Mouse (Mus musculus): ENCODE measurements around the gene Nqo2. TPM values are rescaled to one million over a fixed set of nuclear protein-coding genes. Genes with fewer than 3 reads are reported as not detected.

The Nqo2 gene
- polyA plus RNA-seq, 1 experiment from 2014 or later = 16.7 TPM

- H3K4me1 ChIP-seq (replicated peaks; ENCODE audit: control insufficient read depth, insufficient read depth, low read length) = no peaks in the 10 kb centered on the region
- no peak overlapping the region for H3K9ac ChIP-seq (ENCODE audit: low read length)
- no peaks in the 10 kb centered on the region for H3K36me3 ChIP-seq (ENCODE audit: control insufficient read depth, insufficient read depth, low read length)
- no peaks in the 10 kb centered on the region for H3K9me3 ChIP-seq (ENCODE audit: control insufficient read depth, low read length)
- DNase-seq (ENCODE audit: low spot score) (no peak), ATAC-seq (replicated peaks; ENCODE audit: low FRiP score) (no peak)
- H3K27ac ChIP-seq (ENCODE audit: low read depth, low read length) = no peak overlapping the region
- 96% methylated on average over 9 of the region's 9 CpGs for WGBS
- no peaks in the 10 kb centered on the region for H3K27me3 ChIP-seq (ENCODE audit: control insufficient read depth, insufficient read depth, low read length)
- no peak overlapping the region for H3K4me3 ChIP-seq (ENCODE audit: low read depth, low read length)
- H3K4me2 ChIP-seq (ENCODE audit: low read depth, low read length, severe bottlenecking) = no peak overlapping the region
Measured at GRCm38 (mm10) chr13:34016927-34017569, 52.6 kb downstream of the Nqo2 start.

GRCm38 (mm10) chr13:34018521-34018920, 54.0 kb downstream of the Nqo2 start:
- no peak for ATAC-seq (replicated peaks; ENCODE audit: low FRiP score)
- Histone ChIP-seq H3K9ac (ENCODE audit: low read length) (no peak overlapping the region), H3K4me3 (ENCODE audit: low read depth, low read length) (no peak overlapping the region), H3K36me3 (ENCODE audit: control insufficient read depth, insufficient read depth, low read length) (no peaks in the 10 kb centered on the region), H3K27me3 (ENCODE audit: control insufficient read depth, insufficient read depth, low read length) (no peaks in the 10 kb centered on the region), H3K4me2 (ENCODE audit: low read depth, low read length, severe bottlenecking) (no peak overlapping the region), H3K27ac (ENCODE audit: low read depth, low read length) (no peak overlapping the region), H3K4me1 (replicated peaks; ENCODE audit: control insufficient read depth, insufficient read depth, low read length) (no peaks in the 10 kb centered on the region), H3K9me3 (ENCODE audit: control insufficient read depth, low read length) (no peaks in the 10 kb centered on the region)
- no peak for DNase-seq (ENCODE audit: low spot score)
- 89% methylated on average over 1 of the region's 1 CpGs for WGBS

GRCm38 (mm10) chr13:34021998-34022397, 57.5 kb downstream of the Nqo2 start:
- Histone ChIP-seq H3K27me3 (ENCODE audit: control insufficient read depth, insufficient read depth, low read length) (no peaks in the 10 kb centered on the region), H3K4me1 (replicated peaks; ENCODE audit: control insufficient read depth, insufficient read depth, low read length) (no peaks in the 10 kb centered on the region), H3K9ac (ENCODE audit: low read length) (no peak overlapping the region), H3K36me3 (ENCODE audit: control insufficient read depth, insufficient read depth, low read length) (no peaks in the 10 kb centered on the region), H3K4me3 (ENCODE audit: low read depth, low read length) (no peak overlapping the region), H3K4me2 (ENCODE audit: low read depth, low read length, severe bottlenecking) (no peak overlapping the region), H3K27ac (ENCODE audit: low read depth, low read length) (no peak overlapping the region), H3K9me3 (ENCODE audit: control insufficient read depth, low read length) (no peaks in the 10 kb centered on the region)
- ATAC-seq (replicated peaks; ENCODE audit: low FRiP score) = no peak
- DNase-seq (ENCODE audit: low spot score) = no peak
- WGBS = 90% methylated on average over 2 of the region's 2 CpGs

- WGBS = 69% methylated on average over 2 of the region's 2 CpGs
- Histone ChIP-seq H3K4me1 (replicated peaks; ENCODE audit: control insufficient read depth, insufficient read depth, low read length) (peaks cover 3% of the 10 kb centered on the region; the same call in 1 of the 2 replicates), H3K9me3 (ENCODE audit: control insufficient read depth, low read length) (no peaks in the 10 kb centered on the region), H3K4me3 (ENCODE audit: low read depth, low read length) (no peak overlapping the region), H3K27me3 (ENCODE audit: control insufficient read depth, insufficient read depth, low read length) (no peaks in the 10 kb centered on the region), H3K36me3 (ENCODE audit: control insufficient read depth, insufficient read depth, low read length) (peaks cover 3% of the 10 kb centered on the region; the same call in 1 of the 2 replicates), H3K4me2 (ENCODE audit: low read depth, low read length, severe bottlenecking) (no peak overlapping the region), H3K27ac (ENCODE audit: low read depth, low read length) (no peak overlapping the region), H3K9ac (ENCODE audit: low read length) (no peak overlapping the region)
- DNase-seq (ENCODE audit: low spot score) (no peak), ATAC-seq (replicated peaks; ENCODE audit: low FRiP score) (no peak)
Measured at GRCm38 (mm10) chr13:34032041-34032440, 67.6 kb downstream of the Nqo2 start.

- no peaks in the 10 kb centered on the region for H3K36me3 ChIP-seq (ENCODE audit: control insufficient read depth, insufficient read depth, low read length)
- H3K4me1 ChIP-seq (replicated peaks; ENCODE audit: control insufficient read depth, insufficient read depth, low read length) = peaks cover 11% of the 10 kb centered on the region; the same call in 1 of the 2 replicates
- H3K9me3 ChIP-seq (ENCODE audit: control insufficient read depth, low read length) = no peaks in the 10 kb centered on the region
- no peak overlapping the region for H3K4me2 ChIP-seq (ENCODE audit: low read depth, low read length, severe bottlenecking)
- H3K27me3 ChIP-seq (ENCODE audit: control insufficient read depth, insufficient read depth, low read length) = no peaks in the 10 kb centered on the region
- DNase-seq (ENCODE audit: low spot score) (no peak), ATAC-seq (replicated peaks; ENCODE audit: low FRiP score) (no peak)
- no peak overlapping the region for H3K4me3 ChIP-seq (ENCODE audit: low read depth, low read length)
- H3K27ac ChIP-seq (ENCODE audit: low read depth, low read length) = no peak overlapping the region
- WGBS = 88% methylated on average over 3 of the region's 3 CpGs
- no peak overlapping the region for H3K9ac ChIP-seq (ENCODE audit: low read length)
Measured at GRCm38 (mm10) chr13:34035424-34035823, 70.9 kb downstream of the Nqo2 start.

GRCm38 (mm10) chr13:34036726-34037125, 72.2 kb downstream of the Nqo2 start:
- WGBS = 81% methylated on average over 5 of the region's 5 CpGs
- H3K9me3 ChIP-seq (ENCODE audit: control insufficient read depth, low read length) = no peaks in the 10 kb centered on the region
- H3K4me1 ChIP-seq (replicated peaks; ENCODE audit: control insufficient read depth, insufficient read depth, low read length) = peaks cover 11% of the 10 kb centered on the region; the same call in 1 of the 2 replicates
- no peaks in the 10 kb centered on the region for H3K36me3 ChIP-seq (ENCODE audit: control insufficient read depth, insufficient read depth, low read length)
- H3K9ac ChIP-seq (ENCODE audit: low read length) = no peak overlapping the region
- no peak for ATAC-seq (replicated peaks; ENCODE audit: low FRiP score)
- DNase-seq (ENCODE audit: low spot score) = no peak
- no peak overlapping the region for H3K4me2 ChIP-seq (ENCODE audit: low read depth, low read length, severe bottlenecking)
- no peak overlapping the region for H3K27ac ChIP-seq (ENCODE audit: low read depth, low read length)
- no peak overlapping the region for H3K4me3 ChIP-seq (ENCODE audit: low read depth, low read length)
- H3K27me3 ChIP-seq (ENCODE audit: control insufficient read depth, insufficient read depth, low read length) = no peaks in the 10 kb centered on the region

GRCm38 (mm10) chr13:34037172-34038055, 72.9 kb downstream of the Nqo2 start, which contains the start of gene Bphl:
Gene Bphl, plus strand, starts transcription at chr13:34037597.
- Histone ChIP-seq H3K27ac (ENCODE audit: low read depth, low read length) (peak within 1 kb of the TSS; percentile 59), H3K9me3 (ENCODE audit: control insufficient read depth, low read length) (no peaks in the 10 kb centered on the region), H3K36me3 (ENCODE audit: control insufficient read depth, insufficient read depth, low read length) (no peaks in the 10 kb centered on the region), H3K27me3 (ENCODE audit: control insufficient read depth, insufficient read depth, low read length) (no peaks in the 10 kb centered on the region), H3K9ac (ENCODE audit: low read length) (peak within 1 kb of the TSS; percentile 90), H3K4me1 (replicated peaks; ENCODE audit: control insufficient read depth, insufficient read depth, low read length) (peaks cover 11% of the 10 kb centered on the region; the same call in 1 of the 2 replicates), H3K4me3 (ENCODE audit: low read depth, low read length) (peak within 1 kb of the TSS; percentile 69), H3K4me2 (ENCODE audit: low read depth, low read length, severe bottlenecking) (peak within 1 kb of the TSS; percentile 76)
- DNase-seq (ENCODE audit: low spot score) (peak; percentile 95), ATAC-seq (replicated peaks; ENCODE audit: low FRiP score) (peak; percentile 91)
- WGBS = under 1% methylated on average over 37 of the region's 37 CpGs

GRCm38 (mm10) chr13:34038056-34038432, 73.6 kb downstream of the Nqo2 start:
- H3K9ac ChIP-seq (ENCODE audit: low read length) = peak overlapping the region; percentile 90
- H3K36me3 ChIP-seq (ENCODE audit: control insufficient read depth, insufficient read depth, low read length) = no peaks in the 10 kb centered on the region
- no peaks in the 10 kb centered on the region for H3K27me3 ChIP-seq (ENCODE audit: control insufficient read depth, insufficient read depth, low read length)
- H3K9me3 ChIP-seq (ENCODE audit: control insufficient read depth, low read length) = no peaks in the 10 kb centered on the region
- ATAC-seq (replicated peaks; ENCODE audit: low FRiP score) = no peak; the same call in 1 of the 2 replicates
- H3K4me2 ChIP-seq (ENCODE audit: low read depth, low read length, severe bottlenecking) = peak overlapping the region; percentile 76
- H3K4me1 ChIP-seq (replicated peaks; ENCODE audit: control insufficient read depth, insufficient read depth, low read length) = peaks cover 11% of the 10 kb centered on the region; the same call in 1 of the 2 replicates
- H3K27ac ChIP-seq (ENCODE audit: low read depth, low read length) = no peak overlapping the region; the same call in 1 of the 2 replicates
- peak overlapping the region; percentile 69 for H3K4me3 ChIP-seq (ENCODE audit: low read depth, low read length)
- 42% methylated on average over 5 of the region's 5 CpGs for WGBS
- no peak for DNase-seq (ENCODE audit: low spot score)
